Mouse (Mus musculus) neural tube, embryonic 10.5 days (tissue): ENCODE data around the gene Arhgef3.

Experiments
- DNase-seq: peaks from one replicate; pipeline ENCODE4 v3.0.0-alpha.2; 2017; ENCODE audit warnings: low spot score; ENCODE audit errors: extremely low spot score

Gene Arhgef3

GRCm38 (mm10) chr14:27310559-27311242 is 196.0 kb downstream of the Arhgef3 start:
- DNase-seq: no peak

DNA sequence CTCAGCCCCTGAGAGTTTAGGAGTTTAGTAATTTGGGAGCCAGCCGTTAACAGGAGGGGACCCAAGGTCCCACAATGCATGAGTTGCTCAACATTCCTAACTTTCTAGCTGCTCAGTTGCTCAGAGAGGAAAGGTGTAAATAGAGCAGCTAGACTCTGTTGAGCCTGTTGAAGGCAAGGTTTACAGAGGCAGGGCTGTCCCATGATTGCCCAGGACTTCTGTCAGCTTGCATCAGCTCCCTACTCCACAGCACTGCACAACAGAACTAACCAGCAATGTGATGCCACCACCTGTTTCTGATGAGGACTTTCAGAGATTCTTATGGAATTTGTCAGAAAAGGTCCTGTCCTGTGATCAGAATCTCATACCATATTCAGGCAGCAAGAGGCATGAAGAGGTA is 197.7 kb downstream of the Arhgef3 start:
- no peak for DNase-seq

DNA sequence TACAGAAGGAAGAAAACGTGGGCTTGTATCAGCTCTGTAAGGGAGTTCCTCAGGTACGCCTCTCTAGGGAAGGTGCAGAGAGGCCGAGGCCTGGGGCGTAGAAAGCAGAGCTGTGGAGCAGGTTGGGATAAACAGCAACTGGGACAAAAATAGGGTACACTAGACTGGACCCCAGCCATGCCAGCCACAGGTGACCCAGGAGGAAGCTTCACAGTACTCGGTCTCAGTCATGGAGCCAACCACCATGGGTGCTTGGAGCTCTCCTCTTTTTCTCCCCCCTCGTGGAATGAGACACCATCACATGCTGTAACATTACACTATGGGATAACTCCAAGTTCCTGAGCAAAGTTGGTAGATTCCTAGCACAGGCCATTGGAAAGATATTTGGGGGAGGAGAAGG is 201.0 kb downstream of the Arhgef3 start:
- DNase-seq: no peak

DNA sequence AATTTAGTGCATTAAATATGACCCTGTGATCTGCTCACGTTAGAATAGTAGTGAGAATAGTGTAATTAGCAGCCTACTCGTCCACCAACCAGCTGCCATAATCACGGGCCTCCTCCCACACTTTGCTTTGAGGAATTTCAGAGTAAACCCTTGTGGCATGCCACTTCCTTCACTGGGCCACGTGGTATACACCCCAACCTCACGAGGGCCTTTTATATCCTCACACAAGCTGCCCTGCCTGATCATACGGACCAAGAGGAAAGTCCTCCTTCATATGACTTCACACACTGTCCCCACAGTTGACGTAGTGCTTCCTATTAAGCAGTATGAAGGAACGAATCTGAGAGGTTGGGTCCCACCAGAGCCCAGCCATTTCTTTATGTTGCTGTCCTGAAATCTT is 202.4 kb downstream of the Arhgef3 start:
- no peak for DNase-seq

GRCm38 (mm10) chr14:27319386-27319785 is 204.7 kb downstream of the Arhgef3 start:
- DNase-seq: no peak

GRCm38 (mm10) chr14:27322041-27322440 is 207.3 kb downstream of the Arhgef3 start:
- DNase-seq: no peak

DNA sequence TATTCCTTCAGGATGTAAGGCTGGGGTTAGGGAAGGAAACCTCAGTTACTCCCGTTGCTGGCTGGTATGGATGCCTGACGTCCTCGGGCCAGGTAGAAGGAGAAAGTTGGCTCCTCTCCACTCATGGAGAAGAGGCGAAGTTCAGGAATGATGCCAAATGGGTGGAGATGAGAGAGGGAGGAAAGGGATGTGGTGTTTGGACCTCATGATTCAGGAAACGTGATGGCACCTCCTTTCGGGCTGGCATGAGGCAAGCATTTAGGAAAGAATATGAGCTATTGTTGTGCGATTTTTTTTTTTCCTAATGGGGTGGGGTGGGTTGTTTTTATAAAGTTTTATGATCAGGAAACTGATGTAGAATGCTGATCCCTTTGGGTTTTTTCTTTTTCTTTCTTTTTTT is 210.0 kb downstream of the Arhgef3 start:
- DNase-seq: no peak

- DNase-seq: no peak
These were observed 210.8 kb downstream of the Arhgef3 start for GRCm38 (mm10) chr14:27325537-27325936.

- DNase-seq: no peak
These were observed 213.2 kb downstream of the Arhgef3 start for GRCm38 (mm10) chr14:27327862-27328261.

GRCm38 (mm10) chr14:27328952-27329351 is 214.3 kb downstream of the Arhgef3 start:
- DNase-seq: no peak

DNA sequence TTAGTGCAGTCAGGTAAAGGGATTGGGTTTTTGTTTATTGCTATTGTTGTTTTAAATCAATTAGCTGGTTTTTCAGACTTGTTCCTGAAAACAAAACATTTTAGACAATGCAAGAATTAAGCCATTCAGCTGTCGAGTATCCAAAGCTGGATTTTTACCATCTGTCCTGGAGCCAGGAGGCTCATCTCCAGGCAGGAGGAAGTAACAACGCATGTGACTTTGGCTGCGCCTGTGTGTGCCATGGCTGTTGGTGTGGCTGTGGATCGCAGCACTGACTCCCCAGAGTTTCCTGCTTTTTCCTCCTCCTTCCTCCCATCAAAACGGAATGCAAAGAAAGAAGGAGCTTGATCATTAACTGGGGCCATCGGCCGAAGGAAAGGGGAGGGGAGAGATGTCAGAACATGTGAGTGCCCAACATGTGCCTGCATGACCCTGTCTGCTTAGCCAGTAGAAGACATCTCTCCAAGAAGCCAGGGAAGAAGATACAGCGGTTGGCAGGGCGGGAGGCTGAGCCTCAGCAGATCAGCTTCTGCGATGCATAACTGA is 216.9 kb downstream of the Arhgef3 start:
- no peak for DNase-seq

DNA sequence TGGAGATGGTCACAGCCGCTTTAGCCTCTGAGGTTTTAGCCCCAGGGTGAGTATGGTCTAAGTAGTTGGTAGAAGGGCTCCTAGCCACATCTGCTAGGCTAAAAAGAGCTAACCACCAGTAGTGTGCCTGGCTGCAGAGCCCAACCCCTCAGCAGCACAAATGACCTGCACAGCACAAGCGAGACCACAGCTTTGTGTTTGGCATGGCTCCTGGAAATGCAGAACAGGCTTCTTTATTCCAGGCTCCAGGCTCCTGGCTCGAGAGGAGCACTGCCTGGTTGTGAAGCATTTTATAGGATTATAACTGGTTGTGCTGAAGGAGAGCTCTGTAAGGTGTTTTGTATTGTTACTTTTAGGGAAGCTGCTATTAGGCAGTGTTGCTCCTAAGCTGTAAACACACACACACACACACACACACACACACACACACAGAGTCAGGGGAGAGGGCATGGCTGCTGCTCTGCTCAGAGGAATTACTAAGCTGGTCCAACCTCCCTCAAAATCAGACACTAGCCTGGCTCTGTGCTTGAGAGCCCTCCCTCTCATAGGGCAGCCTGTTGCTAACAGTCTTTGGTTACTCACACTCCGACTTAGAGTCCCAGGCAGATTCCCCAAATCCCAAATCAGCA is 217.8 kb downstream of the Arhgef3 start:
- DNase-seq: no peak

DNA sequence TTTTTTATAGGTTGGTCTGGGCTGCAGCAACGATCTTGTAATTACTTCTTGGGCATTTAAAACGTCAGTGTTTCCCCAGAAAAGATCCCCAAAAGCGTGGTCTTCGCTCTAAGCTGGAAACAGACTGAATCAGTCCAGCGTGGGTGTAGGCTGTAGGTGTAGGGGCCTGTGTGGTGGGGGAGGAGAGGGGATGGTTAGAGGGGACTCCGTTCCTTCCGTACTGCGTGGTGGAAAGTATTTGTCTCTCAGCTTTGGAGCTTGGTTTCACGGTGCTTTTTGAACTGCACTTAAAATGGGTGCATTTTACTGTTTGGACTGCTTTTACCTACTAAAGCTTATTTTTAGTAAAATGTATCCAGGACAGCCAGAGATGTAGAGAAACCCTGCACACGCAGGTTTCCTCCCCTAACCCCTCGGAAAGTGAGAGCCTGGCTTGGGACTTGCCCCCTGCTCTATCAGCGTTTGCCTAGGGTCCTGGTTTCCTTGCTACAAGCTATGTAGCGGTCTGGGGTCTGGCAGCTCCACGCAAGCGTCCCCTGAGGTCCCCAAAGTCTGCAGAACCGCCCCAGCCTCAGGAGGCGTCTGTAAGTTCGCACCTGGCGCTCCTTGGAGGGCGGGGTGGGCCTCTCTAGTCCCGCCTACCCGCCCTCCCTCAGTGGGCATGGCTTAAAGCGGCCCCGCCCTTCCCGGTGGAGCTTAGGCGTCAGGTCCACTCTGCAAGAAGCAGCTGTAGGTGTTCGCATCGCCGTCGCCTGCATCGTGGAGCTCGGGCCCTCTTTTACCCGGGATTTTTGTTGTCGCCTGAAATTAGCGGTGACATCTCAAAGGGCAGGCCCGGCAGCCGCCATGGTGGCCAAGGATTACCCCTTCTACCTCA is 220.9 kb downstream of the Arhgef3 start:
- peak; percentile 75 for DNase-seq

GRCm38 (mm10) chr14:27336208-27337114 is 221.8 kb downstream of the Arhgef3 start:
- DNase-seq: peak; percentile 48

- no peak for DNase-seq
These were observed 222.5 kb downstream of the Arhgef3 start for GRCm38 (mm10) chr14:27337156-27337555.

GRCm38 (mm10) chr14:27338034-27338708 is 223.5 kb downstream of the Arhgef3 start:
- no peak for DNase-seq

DNA sequence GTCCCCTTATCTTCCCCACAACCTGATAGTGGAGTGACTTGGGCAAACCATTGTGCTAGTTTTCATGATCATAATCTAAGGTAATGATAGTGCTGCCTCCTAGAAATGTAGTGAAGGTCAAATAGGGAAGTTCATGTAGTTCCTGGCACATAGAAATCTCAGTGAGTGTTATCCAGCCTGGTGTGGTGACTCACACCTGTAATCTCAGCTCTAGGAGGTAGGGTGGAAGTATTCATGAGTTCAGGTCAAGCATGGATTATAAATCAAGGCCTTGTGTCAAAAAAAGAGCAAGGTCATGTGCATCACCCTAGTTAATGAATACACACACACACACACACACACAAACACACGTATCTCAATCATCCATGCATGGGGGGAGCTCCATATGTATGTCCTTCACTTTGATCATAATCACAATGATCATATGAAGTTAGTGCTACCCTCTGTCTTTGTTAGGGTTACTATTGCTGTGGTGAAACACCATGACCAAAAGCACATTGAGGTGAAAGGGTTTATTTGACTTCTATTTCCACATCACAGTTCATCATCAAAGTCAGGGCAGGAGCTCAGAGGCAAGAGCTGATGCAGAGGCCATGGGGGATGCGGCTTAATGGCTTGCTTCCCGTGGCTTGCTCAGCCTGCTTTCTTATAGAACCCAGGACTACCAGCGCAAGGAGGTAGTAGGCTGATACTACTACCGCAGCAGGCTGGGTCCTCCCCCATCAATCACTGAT is 226.2 kb downstream of the Arhgef3 start:
- DNase-seq: no peak

- DNase-seq: no peak
These were observed 226.8 kb downstream of the Arhgef3 start for GRCm38 (mm10) chr14:27341486-27341885.

DNA sequence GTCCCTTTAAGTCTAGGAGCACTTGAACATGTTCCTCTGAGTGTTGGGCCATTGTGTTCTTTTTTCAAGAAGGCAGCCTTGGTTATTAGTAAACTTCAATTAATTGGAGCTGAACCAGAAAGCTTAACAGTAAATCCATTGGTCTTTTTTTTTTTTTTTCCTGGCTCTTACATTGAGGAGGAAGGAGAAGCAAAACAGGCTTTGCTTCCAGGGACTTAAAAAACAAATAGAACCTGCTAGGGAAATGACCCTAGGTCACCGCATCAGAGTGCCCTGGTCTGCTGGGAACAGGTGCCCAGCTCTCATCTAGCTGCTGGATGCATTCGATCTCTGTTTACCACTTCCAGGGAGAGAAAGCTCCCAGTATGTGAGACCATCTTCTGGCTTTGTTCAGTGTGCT is 227.8 kb downstream of the Arhgef3 start:
- DNase-seq: no peak
